Mouse (Mus musculus) lung, embryonic 15.5 days (tissue): ENCODE measurements around the gene G3bp2. TPM values are rescaled to one million over a fixed set of nuclear protein-coding genes. Genes with fewer than 3 reads are reported as not detected.

Experiments used
- ATAC-seq: fragments of 200-750 bp; cut with Nextera tagmentation; 2 replicates; pipeline ENCODE4 v1.8.0; 2017; ENCODE audit warnings: moderate number of reproducible peaks, borderline replicate concordance; ENCODE audit not compliant: low FRiP score, low TSS enrichment; ENCODE audit errors: extremely low read depth
- H3K27ac ChIP-seq: fragments of 300-500 bp; sonication (generic); 2 replicates; pipeline ENCODE4 v1.5.1; 2015; ENCODE audit warnings: moderate library complexity, mild to moderate bottlenecking, inconsistent platforms
- H3K27me3 ChIP-seq: fragments of 300-500 bp; sonication (generic); 2 replicates; pipeline ENCODE4 v1.6.1; 2015; ENCODE audit warnings: inconsistent platforms
- H3K36me3 ChIP-seq: fragments of 300-500 bp; sonication (generic); 2 replicates; pipeline ENCODE4 v1.6.1; 2015; ENCODE audit warnings: inconsistent platforms
- H3K4me1 ChIP-seq: fragments of 300-500 bp; sonication (generic); 2 replicates; pipeline ENCODE4 v1.6.1; 2015; ENCODE audit warnings: inconsistent platforms
- H3K4me2 ChIP-seq: fragments of 300-500 bp; sonication (generic); 2 replicates; pipeline ENCODE4 v1.6.1; 2015; ENCODE audit warnings: inconsistent platforms, mild to moderate bottlenecking, moderate library complexity
- H3K4me3 ChIP-seq: fragments of 300-500 bp; sonication (generic); 2 replicates; pipeline ENCODE4 v1.5.1; 2015; ENCODE audit warnings: mild to moderate bottlenecking, inconsistent platforms
- H3K9ac ChIP-seq: fragments of 300-500 bp; sonication (generic); 2 replicates; pipeline ENCODE4 v1.6.1; 2015; ENCODE audit warnings: inconsistent platforms
- H3K9me3 ChIP-seq: fragments of 300-500 bp; sonication (generic); 2 replicates; pipeline ENCODE4 v1.6.1; 2016; ENCODE audit warnings: inconsistent platforms
- WGBS: fragments of 180-500 bp; shearing (Covaris S2); methylation state at CpG from one replicate; pipeline ENCODE4 v1.1.7; 2015; 5-methylcytosine and 5-hydroxymethylcytosine counted together
- polyA plus RNA-seq: library from polyadenylated mRNA; unstranded; fragments of >200 nt; fragmentation: Nextera tagmentation; extraction: Ambion mirVana; gene quantifications from 2 replicates; pipeline ENCODE4 v1.2.1, GENCODE M21; 2015

Gene G3bp2
- polyA plus RNA-seq, 1 experiment from 2014 or later, result 152 TPM

GRCm38 (mm10) chr5:92097779-92098178 is 14.3 kb upstream of the G3bp2 start:
- Histone ChIP-seq H3K4me1 (no peaks in the 10 kb centered on the region), H3K9ac (no peak overlapping the region), H3K9me3 (no peaks in the 10 kb centered on the region), H3K36me3 (no peaks in the 10 kb centered on the region), H3K4me3 (no peak overlapping the region), H3K27me3 (no peaks in the 10 kb centered on the region), H3K4me2 (no peak overlapping the region), H3K27ac (no peak overlapping the region)
- 94% methylated on average over 4 of the region's 4 CpGs for WGBS
- ATAC-seq, result no peak

GRCm38 (mm10) chr5:92096786-92097185 is 13.3 kb upstream of the G3bp2 start:
- no peak for ATAC-seq
- Histone ChIP-seq H3K9ac (no peak overlapping the region), H3K4me3 (no peak overlapping the region)

GRCm38 (mm10) chr5:92094062-92094415 is 10.5 kb upstream of the G3bp2 start:
- no peak overlapping the region for H3K27ac ChIP-seq
- no peak overlapping the region for H3K4me2 ChIP-seq
- ATAC-seq, result no peak
- no peaks in the 10 kb centered on the region for H3K4me1 ChIP-seq
- H3K9me3 ChIP-seq, result no peaks in the 10 kb centered on the region
- no peaks in the 10 kb centered on the region for H3K36me3 ChIP-seq
- H3K4me3 ChIP-seq, result no peak overlapping the region
- H3K9ac ChIP-seq, result no peak overlapping the region
- no peaks in the 10 kb centered on the region for H3K27me3 ChIP-seq
- 71% methylated on average over 3 of the region's 3 CpGs for WGBS

More at GRCm38 (mm10) chr5:92096786-92097185, 13.3 kb upstream of the G3bp2 start:
- H3K27me3 ChIP-seq, result no peaks in the 10 kb centered on the region
- H3K36me3 ChIP-seq, result no peaks in the 10 kb centered on the region
- no peak overlapping the region for H3K4me2 ChIP-seq
- no peak overlapping the region for H3K27ac ChIP-seq
- 91% methylated on average over 6 of the region's 6 CpGs for WGBS
- no peaks in the 10 kb centered on the region for H3K9me3 ChIP-seq
- H3K4me1 ChIP-seq, result no peaks in the 10 kb centered on the region

GRCm38 (mm10) chr5:92093263-92094061 is 9.9 kb upstream of the G3bp2 start:
- Histone ChIP-seq H3K27me3 (no peaks in the 10 kb centered on the region), H3K4me1 (no peaks in the 10 kb centered on the region), H3K4me2 (no peak overlapping the region), H3K9ac (no peak overlapping the region), H3K9me3 (no peaks in the 10 kb centered on the region), H3K4me3 (no peak overlapping the region), H3K36me3 (no peaks in the 10 kb centered on the region), H3K27ac (no peak overlapping the region)
- 66% methylated on average over 15 of the region's 15 CpGs for WGBS
- ATAC-seq, result no peak

- 91% methylated on average over 4 of the region's 4 CpGs for WGBS
- Histone ChIP-seq H3K4me2 (no peak overlapping the region), H3K4me1 (no peaks in the 10 kb centered on the region), H3K4me3 (no peak overlapping the region), H3K36me3 (no peaks in the 10 kb centered on the region), H3K9me3 (no peaks in the 10 kb centered on the region), H3K27me3 (no peaks in the 10 kb centered on the region), H3K9ac (no peak overlapping the region), H3K27ac (no peak overlapping the region)
- ATAC-seq, result no peak
Observed at GRCm38 (mm10) chr5:92087469-92087868, 4.0 kb upstream of the G3bp2 start.

- no peak overlapping the region for H3K4me3 ChIP-seq
- H3K9me3 ChIP-seq, result no peaks in the 10 kb centered on the region
- ATAC-seq, result no peak
- H3K36me3 ChIP-seq, result no peaks in the 10 kb centered on the region
- no peaks in the 10 kb centered on the region for H3K27me3 ChIP-seq
- H3K9ac ChIP-seq, result no peak overlapping the region
- 74% methylated on average over 7 of the region's 7 CpGs for WGBS
- H3K27ac ChIP-seq, result no peak overlapping the region
- peaks cover 14% of the 10 kb centered on the region for H3K4me1 ChIP-seq
- H3K4me2 ChIP-seq, result no peak overlapping the region
Observed at GRCm38 (mm10) chr5:92085821-92086550, 2.5 kb upstream of the G3bp2 start.

GRCm38 (mm10) chr5:92085246-92085645 is 1.7 kb upstream of the G3bp2 start:
- no peak overlapping the region for H3K4me3 ChIP-seq
- no peak overlapping the region for H3K9ac ChIP-seq
- no peaks in the 10 kb centered on the region for H3K36me3 ChIP-seq
- H3K27me3 ChIP-seq, result no peaks in the 10 kb centered on the region
- H3K4me2 ChIP-seq, result no peak overlapping the region
- H3K4me1 ChIP-seq, result peaks cover 19% of the 10 kb centered on the region
- 57% methylated on average over 4 of the region's 4 CpGs for WGBS
- no peak overlapping the region for H3K27ac ChIP-seq
- no peak for ATAC-seq
- no peaks in the 10 kb centered on the region for H3K9me3 ChIP-seq

GRCm38 (mm10) chr5:92082821-92083401 is 608 bp downstream of the G3bp2 start:
- peaks cover 28% of the 10 kb centered on the region for H3K4me1 ChIP-seq
- under 1% methylated on average over 54 of the region's 55 CpGs for WGBS

GRCm38 (mm10) chr5:92081326-92081725 is 2.2 kb downstream of the G3bp2 start:
- Histone ChIP-seq H3K27me3 (no peaks in the 10 kb centered on the region), H3K27ac (no peak overlapping the region), H3K4me3 (peak overlapping the region; percentile 84), H3K9me3 (no peaks in the 10 kb centered on the region), H3K4me1 (peaks cover 28% of the 10 kb centered on the region), H3K4me2 (peak overlapping the region; percentile 53), H3K9ac (no peak overlapping the region), H3K36me3 (no peaks in the 10 kb centered on the region)
- ATAC-seq, result no peak
- WGBS, result 52% methylated on average over 3 of the region's 3 CpGs

More at GRCm38 (mm10) chr5:92082821-92083401, 608 bp downstream of the G3bp2 start:
- Histone ChIP-seq H3K4me2 (peak overlapping the region; percentile 53), H3K36me3 (no peaks in the 10 kb centered on the region), H3K9ac (peak overlapping the region; percentile 93), H3K4me3 (peak overlapping the region; percentile 84), H3K9me3 (no peaks in the 10 kb centered on the region), H3K27me3 (no peaks in the 10 kb centered on the region), H3K27ac (peak overlapping the region; percentile 98)
- ATAC-seq, result peak; percentile 66

GRCm38 (mm10) chr5:92080400-92080799 is 3.1 kb downstream of the G3bp2 start:
- H3K27me3 ChIP-seq, result no peaks in the 10 kb centered on the region
- 75% methylated on average over 1 of the region's 1 CpGs for WGBS
- H3K4me3 ChIP-seq, result no peak overlapping the region
- no peaks in the 10 kb centered on the region for H3K9me3 ChIP-seq
- ATAC-seq, result no peak
- H3K36me3 ChIP-seq, result no peaks in the 10 kb centered on the region
- peaks cover 28% of the 10 kb centered on the region for H3K4me1 ChIP-seq
- H3K27ac ChIP-seq, result no peak overlapping the region
- H3K9ac ChIP-seq, result no peak overlapping the region
- no peak overlapping the region for H3K4me2 ChIP-seq

- no peak for ATAC-seq
- Histone ChIP-seq H3K4me3 (no peak overlapping the region), H3K4me1 (peaks cover 28% of the 10 kb centered on the region), H3K4me2 (no peak overlapping the region), H3K27ac (no peak overlapping the region), H3K27me3 (no peaks in the 10 kb centered on the region), H3K9me3 (no peaks in the 10 kb centered on the region), H3K9ac (no peak overlapping the region), H3K36me3 (no peaks in the 10 kb centered on the region)
- 44% methylated on average over 1 of the region's 1 CpGs for WGBS
Observed at GRCm38 (mm10) chr5:92079304-92079703, 4.2 kb downstream of the G3bp2 start.

- Histone ChIP-seq H3K4me2 (no peak overlapping the region), H3K36me3 (no peaks in the 10 kb centered on the region), H3K4me1 (peaks cover 28% of the 10 kb centered on the region), H3K27me3 (no peaks in the 10 kb centered on the region), H3K4me3 (no peak overlapping the region), H3K9ac (no peak overlapping the region), H3K9me3 (no peaks in the 10 kb centered on the region), H3K27ac (no peak overlapping the region)
- no peak for ATAC-seq
Observed at GRCm38 (mm10) chr5:92078751-92079150, 4.8 kb downstream of the G3bp2 start.
